Comparison of ENCODE assay signal across 9 mouse cellular contexts in genomic region chr1:135564660-135565519, GRCm38 (mm10). TPM values are rescaled to one million over a fixed set of nuclear protein-coding genes. Genes with fewer than 3 reads are reported as not detected.
DNase-seq lines count a peak whose midpoint lies in the region; ATAC-seq and TF ChIP-seq lines count a peak whose summit lies in the region.
"Had no signal": no experiment of that assay in that cellular context is flagged by ENCODE, and none has a peak within 500 bp of the region (broad histone marks: within the 10 kb centered on the region; RNA-seq: fewer than 3 reads in every experiment).

No protein-coding gene starts in this region.

- ATAC-seq in embryonic facial prominence, embryonic 15.5 days (ENCODE audit: insufficient number of reproducible peaks, low FRiP score, low TSS enrichment, low read depth) = peak; percentile 58; the same call in 1 of the 2 replicates
- ATAC-seq in megakaryocyte-erythroid progenitor cell, adult 5-6 weeks (replicated peaks; ENCODE audit: low FRiP score, low TSS enrichment, poor library complexity, severe bottlenecking) = no peak

- no peak for TF ChIP-seq CTCF in layer of hippocampus, adult 2 months (conservative IDR thresholded peaks at IDR 0.05)

- no peak overlapping the region for H3K4me2 ChIP-seq in embryonic facial prominence, embryonic 15.5 days (replicated peaks)

- 34% methylated on average over 10 of the region's 10 CpGs for WGBS in embryonic facial prominence, embryonic 15.5 days

- H3K27ac ChIP-seq in layer of hippocampus, adult 2 months = peak overlapping the region; percentile 92
- peak overlapping the region; percentile 72 for H3K27ac ChIP-seq in embryonic facial prominence, embryonic 15.5 days (replicated peaks)

- no peaks in the 10 kb centered on the region for H3K27me3 ChIP-seq in embryonic facial prominence, embryonic 15.5 days

- H3K9ac ChIP-seq in embryonic facial prominence, embryonic 15.5 days = no peak overlapping the region

- H3K4me3 ChIP-seq in layer of hippocampus, adult 2 months = peak overlapping the region; percentile 24; the same call in 1 of the 2 replicates
- H3K4me3 ChIP-seq in embryonic facial prominence, embryonic 15.5 days (replicated peaks) = no peak overlapping the region
- H3K4me3 ChIP-seq: erythroblast, embryonic 14.5 days had no signal

- intact Hi-C loops in left cerebral cortex, postnatal 4 days (cut with DNase I) = no loop called here

- DNase-seq in layer of hippocampus, adult 2 months (ENCODE audit: low spot score in 2 of 2) = peak; percentile 67 to 70
- no peak for DNase-seq in layer of hippocampus, postnatal 25 days (ENCODE audit: extremely low spot score in 1 of 2, low spot score in 1 of 2)
- DNase-seq in left cerebral cortex, postnatal 4 days = peak; percentile 75
- DNase-seq in right cerebral cortex, postnatal 4 days = peak; percentile 49
- no peak for DNase-seq in retina, postnatal 1 day
- DNase-seq in embryo, embryonic 11 days = no peak

- no peaks in the 10 kb centered on the region for H3K36me3 ChIP-seq in embryonic facial prominence, embryonic 15.5 days

- peaks cover 51% of the 10 kb centered on the region for H3K4me1 ChIP-seq in embryonic facial prominence, embryonic 15.5 days

- H3K9me3 ChIP-seq in embryonic facial prominence, embryonic 15.5 days (replicated peaks) = no peaks in the 10 kb centered on the region

RNA-seq across cellular contexts. Expression of gene Nav1, which starts 42.2 kb away (rescaled TPM):
- total RNA-seq in layer of hippocampus, adult 2 months (2021) = 10 to 100 TPM; 60.3 to 71.2 TPM
- total RNA-seq in layer of hippocampus, postnatal 25 days (2021) = 10 to 100 TPM; 64.2 to 96.4 TPM
- 12.5 and 13.6 TPM in 2 replicates for polyA plus RNA-seq in embryonic facial prominence, embryonic 15.5 days (2015; fragmentation: Nextera tagmentation; extraction: Ambion mirVana)
- 100 to 1,000 TPM; 232 to 237 TPM for total RNA-seq in left cerebral cortex, postnatal 4 days (2021)
- 0.79 and 3.6 TPM in 2 replicates for total RNA-seq in megakaryocyte-erythroid progenitor cell, adult 5-6 weeks (2014; fragmentation: Nextera tagmentation)
- total RNA-seq in megakaryocyte-erythroid progenitor cell, adult 5-6 weeks (2017) = 0.30 and 0.47 TPM in 2 replicates

Comparison
In these comparisons a context has a peak if more than half of its experiments do, and no peak if none do; other contexts are left out.
1. DNase-seq: peak in layer of hippocampus, adult 2 months (2 of 2), left cerebral cortex, postnatal 4 days (single experiment) and right cerebral cortex, postnatal 4 days (single experiment); none in layer of hippocampus, postnatal 25 days (0 of 2), retina, postnatal 1 day (single experiment) and embryo, embryonic 11 days (single experiment).
2. RNA of gene Nav1, which starts 42.2 kb away (total RNA-seq): 232 to 237 TPM in left cerebral cortex, postnatal 4 days, 64.2 to 96.4 TPM in layer of hippocampus, postnatal 25 days and 60.3 to 71.2 TPM in layer of hippocampus, adult 2 months; 0.30 to 3.6 TPM in megakaryocyte-erythroid progenitor cell, adult 5-6 weeks; every median in the first group is over 10 times any median in the second.